Mouse (Mus musculus) retina, postnatal 1 day (tissue): ENCODE measurements at regions not wholly inside any gene's neighbourhood (a gene's known extent, or its start where the extent isn't known, plus 50 kb on each side); places are given as distances from the start of the nearest gene placed in this dataset.

Experiments used
- DNase-seq: peaks from one replicate; pipeline ENCODE4 v3.0.0-alpha.2; 2012

GRCm38 (mm10) chr7:88185120-88185796 lies 92.6 kb upstream of the Ctsc start:
- DNase-seq, result no peak

DNA sequence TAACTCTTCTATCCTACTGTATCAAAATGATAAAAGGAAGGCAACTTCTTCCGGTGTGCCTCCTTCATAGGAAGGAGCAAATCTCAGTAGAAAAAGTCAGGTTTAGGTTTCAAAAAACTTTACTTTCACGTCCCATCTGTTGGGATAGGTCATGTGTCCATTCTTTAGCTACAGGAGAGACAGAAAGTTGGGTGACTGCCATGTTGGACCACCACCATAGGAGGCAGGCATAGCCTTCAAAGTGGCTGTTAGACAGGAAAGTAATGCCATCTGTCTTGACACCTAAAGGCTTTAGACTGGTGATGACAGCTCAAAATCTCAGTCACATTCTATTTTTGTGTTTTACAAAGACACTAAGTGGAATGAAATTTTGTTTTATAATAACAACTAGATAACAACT lies 90.3 kb upstream of the Ctsc start:
- DNase-seq, result no peak

- DNase-seq, result no peak
These were observed 85.1 kb upstream of the Ctsc start for GRCm38 (mm10) chr7:88192771-88193170.

DNA sequence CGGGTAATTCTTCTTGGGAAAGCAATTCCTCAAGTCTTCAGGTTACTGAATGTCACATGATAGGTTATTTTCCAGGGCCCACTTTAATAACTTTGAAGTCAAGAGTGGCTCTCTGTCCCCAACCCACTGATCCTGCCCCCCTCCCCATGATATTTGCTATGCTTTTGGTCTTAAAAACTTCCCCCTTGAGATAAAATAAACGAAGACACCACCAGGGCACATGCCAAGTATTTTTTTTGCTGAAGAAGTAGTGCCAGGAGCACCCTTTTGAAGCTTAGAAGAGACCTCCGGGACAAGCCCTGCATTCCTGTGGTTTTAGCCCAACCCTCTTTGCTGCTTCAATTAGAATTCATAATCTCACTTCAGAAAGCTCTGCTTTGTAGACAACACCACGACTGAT lies 78.8 kb upstream of the Ctsc start:
- no peak for DNase-seq

DNA sequence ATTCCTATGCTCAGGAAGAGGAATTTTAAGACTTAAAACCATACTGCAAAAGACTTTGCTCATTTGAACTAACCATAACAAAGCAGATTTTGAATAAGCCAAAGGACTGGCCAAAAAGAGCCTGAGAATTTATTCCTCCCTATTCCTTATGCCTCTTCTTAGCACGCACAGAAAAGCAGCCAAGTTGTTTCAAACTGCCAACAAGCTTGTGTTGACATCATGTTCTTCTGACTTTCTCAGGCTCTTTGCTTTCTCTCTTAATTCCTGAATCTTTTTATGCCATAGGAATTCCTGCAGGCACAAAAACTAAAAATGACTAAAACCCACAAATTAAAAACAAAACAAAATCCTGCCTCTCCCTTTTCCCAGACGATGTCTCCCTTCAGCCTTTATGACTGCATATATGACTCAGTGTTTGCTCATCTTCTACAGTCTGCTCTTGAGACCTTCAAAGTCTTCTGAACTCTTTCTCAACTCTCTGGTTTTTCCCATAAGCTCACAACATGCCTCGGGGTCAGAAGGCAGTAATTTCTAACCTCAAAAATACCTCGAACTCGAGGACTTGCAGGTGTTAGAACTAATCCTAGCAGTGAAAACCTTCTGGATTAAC lies 77.9 kb upstream of the Ctsc start:
- DNase-seq, result no peak

- no peak for DNase-seq
These were observed 76.1 kb upstream of the Ctsc start for GRCm38 (mm10) chr7:88201658-88202364.

- DNase-seq, result no peak
These were observed 71.6 kb upstream of the Ctsc start for GRCm38 (mm10) chr7:88206223-88206827.

GRCm38 (mm10) chr7:88206914-88207710 lies 70.8 kb upstream of the Ctsc start:
- DNase-seq, result peak; percentile 77

GRCm38 (mm10) chr7:88214713-88215198 lies 63.1 kb upstream of the Ctsc start:
- DNase-seq, result peak; percentile 11

DNA sequence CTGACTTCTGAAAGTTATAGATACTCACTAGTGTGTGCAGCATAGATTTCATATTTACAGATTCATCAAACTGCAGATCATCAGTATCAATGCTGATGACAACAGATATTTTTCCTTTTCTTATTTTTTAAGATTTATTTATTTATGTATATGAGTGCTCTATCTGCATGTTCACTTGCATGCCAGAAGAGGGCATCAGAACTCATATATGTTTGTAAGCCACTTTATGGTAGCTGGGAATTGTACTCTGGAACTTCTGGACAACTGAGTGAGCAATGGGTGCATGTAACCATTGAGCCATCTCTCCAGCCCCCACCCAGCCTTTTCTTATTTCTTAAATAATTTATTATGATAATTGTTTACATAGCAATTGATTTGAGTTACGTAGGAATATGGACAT lies 62.5 kb upstream of the Ctsc start:
- DNase-seq, result no peak

- no peak for DNase-seq
These were observed 55.7 kb upstream of the Ctsc start for GRCm38 (mm10) chr7:88222141-88222540.

GRCm38 (mm10) chr7:88225800-88226199 lies 52.1 kb upstream of the Ctsc start:
- no peak for DNase-seq
